Mouse (Mus musculus) testis, adult 2 months (tissue): Measurements from ENCODE around the gene Gpatch2.

Experiments
- CTCF ChIP-seq: fragments of 200-500 bp; IDR thresholded peaks from 2 replicates; pipeline ENCODE4 v1.5.1; 2012; ENCODE audit warnings: low read depth, mild to moderate bottlenecking, inconsistent platforms, low read length, moderate library complexity; ENCODE audit not compliant: control insufficient read depth, insufficient read depth, insufficient replicate concordance
- POLR2A ChIP-seq: fragments of 200-500 bp; IDR thresholded peaks from 2 replicates; pipeline ENCODE4 v1.6.1; 2012; ENCODE audit warnings: low read depth, mild to moderate bottlenecking, inconsistent platforms, low read length, moderate library complexity; ENCODE audit not compliant: control insufficient read depth

DNA sequence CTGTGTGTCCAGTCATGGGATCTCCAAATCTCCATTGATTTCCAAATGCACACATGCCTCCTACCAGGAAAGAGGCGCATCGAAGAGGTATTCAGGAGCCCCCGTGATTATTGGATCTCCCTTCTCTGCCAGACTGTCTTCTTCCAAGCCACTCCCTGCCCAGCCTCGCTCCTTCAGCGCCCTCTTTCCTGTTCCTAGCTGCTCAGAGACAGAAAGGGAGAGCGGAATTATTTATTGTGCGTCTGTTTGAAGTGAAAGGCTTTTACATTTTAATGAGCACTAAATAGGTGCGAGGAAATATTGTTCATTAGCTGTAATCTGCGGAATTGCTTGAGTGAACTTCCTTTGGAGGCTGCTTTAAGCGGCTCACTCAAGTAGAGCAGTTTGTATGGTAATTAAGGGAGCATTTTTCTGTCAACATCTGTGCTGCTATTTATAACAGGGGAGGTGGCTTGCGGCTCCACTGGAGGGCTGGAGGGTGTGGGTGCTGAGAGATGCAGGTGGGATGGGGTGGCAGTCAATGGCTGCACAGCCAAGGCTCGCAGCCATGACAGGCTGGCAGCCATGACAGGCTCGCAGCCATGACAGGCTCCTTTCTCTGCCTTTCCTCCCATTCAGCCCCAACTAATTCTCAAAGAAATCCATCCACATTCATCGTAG, 162.7 kb downstream of the Gpatch2 start:
- TF ChIP-seq CTCF (no peak), POLR2A (no peak)
